Mouse (Mus musculus) cerebellum, adult 2 months (tissue): ENCODE measurements around the gene Igsf8.

ENCODE experiments used
- CTCF ChIP-seq: fragments of 200-500 bp; IDR thresholded peaks from 2 replicates; pipeline ENCODE4 v1.5.1; 2011; ENCODE audit warnings: low read depth, mild to moderate bottlenecking, control low read depth, low read length, moderate library complexity, borderline replicate concordance; ENCODE audit not compliant: insufficient read depth
- POLR2A ChIP-seq: fragments of 200-500 bp; IDR thresholded peaks from 2 replicates; pipeline ENCODE4 v1.6.1; 2011; ENCODE audit warnings: low read length, control low read depth, borderline replicate concordance; ENCODE audit not compliant: insufficient read depth

DNA sequence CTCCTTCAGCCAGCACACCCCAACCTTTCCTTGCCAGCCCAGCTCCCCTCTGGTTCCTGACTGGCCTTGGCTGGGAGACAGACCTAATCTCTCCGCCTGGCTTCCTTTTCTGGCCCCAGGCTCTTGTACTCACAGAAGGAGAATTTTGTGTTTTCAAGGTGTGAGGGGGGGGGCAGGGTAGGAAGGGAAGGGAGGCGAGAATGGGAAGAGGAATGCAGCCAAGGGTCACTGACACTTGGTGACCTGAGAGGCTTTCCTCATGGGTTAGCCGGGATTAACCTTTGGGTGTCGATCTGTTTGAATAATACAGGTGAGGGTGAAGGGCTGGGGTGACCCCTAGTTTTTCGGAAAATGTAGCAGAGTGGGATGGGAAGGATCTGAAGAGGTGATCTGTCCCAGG lies 12.7 kb downstream of the Igsf8 start:
- TF ChIP-seq POLR2A (no peak), CTCF (no peak)
